Mouse (Mus musculus) urinary bladder, adult 2 months (tissue): ENCODE measurements around the gene Tfap2d. TPM values are rescaled to one million over a fixed set of nuclear protein-coding genes. Genes with fewer than 3 reads are reported as not detected.

Experiments
- DNase-seq: peaks from one replicate; pipeline ENCODE4 v3.0.0; 2022; ENCODE audit warnings: low spot score
- polyA plus RNA-seq: library from polyadenylated mRNA; depleted of rRNA; stranded (reverse); fragments of >200 nt; gene quantifications from 2 replicates; pipeline ENCODE4 v1.2.3, GENCODE M21; 2012; rRNA removed

Gene Tfap2d
- polyA plus RNA-seq, result not detected in 2 replicates

DNA sequence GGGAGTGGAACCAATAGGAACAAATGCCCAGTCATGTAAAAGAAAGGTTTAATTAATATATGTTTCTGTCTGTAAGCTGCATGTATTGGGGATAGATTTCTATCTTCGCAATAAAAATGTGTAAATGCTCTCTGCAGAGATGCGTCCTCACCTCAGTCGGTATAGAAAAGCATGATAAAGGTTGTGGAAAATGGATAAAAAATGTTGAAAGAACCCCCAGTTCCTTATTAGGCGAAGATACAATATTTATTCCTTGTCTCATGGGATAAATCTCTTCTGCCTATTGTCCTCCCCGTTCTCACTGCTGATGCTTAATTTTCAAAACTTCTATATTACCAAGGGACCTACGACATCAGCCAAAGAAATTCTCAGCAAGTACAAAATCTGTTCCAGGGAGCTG lies at the start of gene Tfap2d:
Tfap2d (plus strand) TSS at position 392 of the 400 bp plus-strand sequence.
- DNase-seq, result no peak

- DNase-seq, result no peak
Measured at GRCm38 (mm10) chr1:19056300-19056699, 46.5 kb upstream of the Tfap2d start.

GRCm38 (mm10) chr1:19056861-19057260 lies 46.0 kb upstream of the Tfap2d start:
- DNase-seq, result no peak

- no peak for DNase-seq
Measured at GRCm38 (mm10) chr1:19088078-19088477, 14.7 kb upstream of the Tfap2d start.

GRCm38 (mm10) chr1:19096921-19097320 lies 5.9 kb upstream of the Tfap2d start:
- no peak for DNase-seq

- DNase-seq, result no peak
Measured at GRCm38 (mm10) chr1:19103316-19103715, 494 bp downstream of the Tfap2d start.

DNA sequence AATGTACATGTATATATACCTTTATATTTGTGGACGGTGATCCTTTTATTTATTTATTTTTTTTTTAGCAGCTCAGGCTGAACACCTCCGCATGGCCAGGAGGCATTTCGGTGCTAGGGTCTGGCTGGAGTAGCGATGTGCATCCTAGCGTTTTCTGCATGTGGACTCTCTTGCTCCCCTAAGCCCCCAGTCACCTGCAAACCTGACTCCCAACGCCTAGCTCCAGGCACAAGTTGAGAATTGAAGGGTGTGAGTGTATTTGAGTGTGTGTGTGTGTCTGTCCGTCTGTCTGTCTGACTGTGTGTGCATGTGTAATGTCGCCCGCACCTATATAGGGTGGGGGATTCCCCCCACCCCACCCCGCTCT lies 937 bp downstream of the Tfap2d start:
- no peak for DNase-seq

GRCm38 (mm10) chr1:19104143-19104857 lies 1.5 kb downstream of the Tfap2d start:
- no peak for DNase-seq

DNA sequence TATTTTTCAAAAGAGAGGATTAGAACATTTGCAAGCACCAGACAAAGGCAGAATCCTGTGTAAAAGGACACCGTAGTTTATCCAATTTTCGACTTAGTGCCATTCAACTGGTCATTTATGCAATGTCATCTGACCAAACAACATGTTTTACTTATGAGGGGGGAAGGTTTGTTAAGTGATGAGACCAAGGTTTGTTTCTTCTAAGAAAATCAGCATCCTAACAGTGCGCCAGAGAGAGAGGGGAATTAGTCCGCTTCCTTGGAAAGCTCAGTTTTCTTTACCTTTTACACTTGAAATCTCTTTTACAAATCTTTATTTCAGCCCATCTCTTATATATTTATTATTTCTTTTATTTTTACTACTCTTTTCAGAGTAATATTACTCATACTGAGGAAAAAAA lies 3.6 kb downstream of the Tfap2d start:
- no peak for DNase-seq

- DNase-seq, result no peak
Measured at GRCm38 (mm10) chr1:19106841-19107800, 4.3 kb downstream of the Tfap2d start.

- DNase-seq, result no peak
Measured at GRCm38 (mm10) chr1:19107801-19108200, 5.0 kb downstream of the Tfap2d start.

GRCm38 (mm10) chr1:19109711-19110110 lies 6.9 kb downstream of the Tfap2d start:
- DNase-seq, result no peak

DNA sequence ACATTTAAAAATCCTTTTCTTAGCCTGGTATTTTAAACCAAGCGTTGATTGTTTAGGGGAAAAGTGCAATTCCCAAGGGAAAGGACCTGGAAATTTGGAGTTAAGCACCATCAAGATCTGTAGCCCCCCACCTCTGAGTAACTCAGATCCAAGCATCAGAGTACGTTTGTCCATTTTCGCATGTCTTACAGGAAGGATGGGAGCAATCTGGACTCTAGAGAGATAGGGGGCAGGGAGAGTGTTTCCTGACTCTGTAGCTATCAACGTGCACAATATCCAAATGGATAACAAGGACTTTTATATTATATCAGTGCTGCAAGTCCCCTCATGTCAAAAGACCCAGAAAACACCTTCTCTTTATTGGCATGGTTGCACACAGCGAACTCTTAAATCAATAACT lies 7.4 kb downstream of the Tfap2d start:
- DNase-seq, result no peak

DNA sequence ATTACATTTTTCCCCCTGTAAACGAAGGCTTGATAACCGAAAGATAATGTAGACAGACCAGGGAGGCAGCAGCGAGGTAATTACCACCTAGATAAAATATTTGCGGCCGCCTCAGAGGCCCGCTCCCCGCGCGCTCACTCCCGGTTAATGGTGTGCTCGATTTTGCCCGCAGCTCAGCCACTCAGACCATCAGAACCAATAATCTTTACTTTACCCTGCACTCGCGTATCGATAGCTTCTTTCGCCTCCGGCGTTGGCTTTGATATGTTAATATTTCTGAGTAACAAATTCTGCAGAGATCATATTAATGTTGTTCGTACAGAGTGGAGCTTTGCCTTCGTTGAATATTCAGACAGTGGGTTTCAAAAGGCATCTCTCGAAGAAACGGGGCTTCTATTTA lies 8.2 kb downstream of the Tfap2d start:
- no peak for DNase-seq

GRCm38 (mm10) chr1:19178742-19179397 lies 76.0 kb downstream of the Tfap2d start:
- DNase-seq, result no peak

- DNase-seq, result no peak
Measured at GRCm38 (mm10) chr1:19205649-19206048, 102.8 kb downstream of the Tfap2d start.

GRCm38 (mm10) chr1:19206194-19206593 lies 103.4 kb downstream of the Tfap2d start:
- DNase-seq, result no peak

GRCm38 (mm10) chr1:19207611-19208010 lies 104.8 kb downstream of the Tfap2d start:
- no peak for DNase-seq

- no peak for DNase-seq
Measured at GRCm38 (mm10) chr1:19208641-19209358, 106.0 kb downstream of the Tfap2d start, which contains the start of gene Tfap2b. TSS of gene Tfap2b (plus strand) at chr1:19208914.

DNA sequence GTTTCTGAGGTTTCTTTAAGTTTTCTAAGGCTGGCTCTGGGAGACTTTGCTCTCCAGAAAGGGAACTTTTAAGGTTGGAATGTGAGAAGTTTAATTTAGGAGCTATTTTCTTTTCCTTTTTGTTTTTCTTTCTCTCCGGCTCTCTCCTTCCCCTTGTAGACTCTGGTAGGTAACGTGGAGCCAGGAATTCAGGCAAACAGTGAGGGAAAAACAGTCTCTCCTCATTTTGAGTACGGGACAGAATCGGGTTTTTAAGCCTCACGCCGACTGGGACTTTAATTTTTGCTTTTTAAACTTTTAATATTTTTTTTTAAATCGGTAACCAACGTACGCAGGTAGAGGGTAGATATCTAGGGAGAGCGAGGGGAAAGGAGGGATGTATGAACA lies 106.5 kb downstream of the Tfap2d start:
- DNase-seq, result no peak

GRCm38 (mm10) chr1:19209776-19210175 lies 107.0 kb downstream of the Tfap2d start:
- DNase-seq, result no peak
